Mouse (Mus musculus) gastrocnemius, adult 18-20 months (tissue): Measurements from ENCODE around the gene Ermap. TPM values are rescaled to one million over a fixed set of nuclear protein-coding genes. Genes with fewer than 3 reads are reported as not detected.

Experiments used
- DNase-seq: peaks from one replicate; pipeline ENCODE4 v3.0.0; 2021; ENCODE audit warnings: low spot score
- total RNA-seq, 2 experiments: library from RNA; stranded (reverse); gene quantifications; 2 replicates each; pipeline ENCODE4 v1.2.3; 2021

The Ermap gene
- total RNA-seq, 2 experiments from 2014 or later = not detected

DNA sequence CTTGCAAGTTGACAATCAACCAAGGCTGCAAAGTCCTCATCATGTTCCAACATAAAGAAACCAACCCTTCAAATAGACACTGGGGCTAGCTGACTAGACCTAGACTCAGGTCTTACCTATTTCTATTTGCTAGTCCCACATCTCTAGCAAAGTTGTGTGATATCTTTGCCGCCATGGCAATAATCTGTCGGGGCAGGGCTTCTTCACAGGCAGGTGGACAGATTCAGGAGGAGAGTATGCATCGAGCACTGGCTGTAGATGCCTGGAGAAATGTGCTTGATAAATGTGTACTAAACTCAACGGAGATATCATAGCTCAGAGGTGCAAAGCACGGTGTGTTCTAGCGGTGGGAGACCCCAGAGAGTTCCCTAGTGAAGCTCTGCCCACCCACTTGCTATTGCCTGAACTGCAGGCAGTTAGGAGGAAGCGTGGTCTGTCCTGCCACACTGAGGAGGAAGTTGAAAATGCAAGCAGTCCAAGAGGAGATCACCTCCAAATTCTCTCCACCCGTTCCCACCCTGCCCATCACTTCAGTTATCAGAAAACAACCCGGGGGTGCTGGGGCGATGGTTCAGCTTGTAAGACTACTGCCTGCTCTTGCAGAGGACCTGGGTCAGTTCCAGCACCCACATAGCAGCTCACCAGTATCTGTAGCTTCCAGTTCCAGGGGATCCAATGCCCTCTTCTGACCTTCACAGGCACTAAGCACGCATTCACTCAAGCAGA is 1.6 kb downstream of the Ermap start:
- DNase-seq = no peak

DNA sequence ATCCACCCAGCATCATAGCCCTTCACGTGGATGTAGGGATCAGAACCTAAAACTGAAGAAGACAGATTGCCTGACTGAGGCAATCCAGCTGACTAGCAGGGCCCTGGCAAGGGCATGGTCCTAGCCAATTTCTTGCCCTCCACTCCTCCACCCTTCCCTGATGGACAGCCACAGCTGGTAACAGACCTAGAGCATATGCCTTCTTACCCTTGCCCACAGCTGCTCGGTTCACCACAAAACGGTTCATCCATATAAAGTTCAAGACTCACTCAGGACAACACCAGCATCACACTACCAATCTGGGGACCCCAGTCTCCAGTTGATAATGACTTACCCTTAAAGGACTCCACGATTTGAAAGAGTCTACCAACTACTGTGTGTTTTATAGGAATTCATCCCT is 4.0 kb downstream of the Ermap start:
- no peak for DNase-seq

DNA sequence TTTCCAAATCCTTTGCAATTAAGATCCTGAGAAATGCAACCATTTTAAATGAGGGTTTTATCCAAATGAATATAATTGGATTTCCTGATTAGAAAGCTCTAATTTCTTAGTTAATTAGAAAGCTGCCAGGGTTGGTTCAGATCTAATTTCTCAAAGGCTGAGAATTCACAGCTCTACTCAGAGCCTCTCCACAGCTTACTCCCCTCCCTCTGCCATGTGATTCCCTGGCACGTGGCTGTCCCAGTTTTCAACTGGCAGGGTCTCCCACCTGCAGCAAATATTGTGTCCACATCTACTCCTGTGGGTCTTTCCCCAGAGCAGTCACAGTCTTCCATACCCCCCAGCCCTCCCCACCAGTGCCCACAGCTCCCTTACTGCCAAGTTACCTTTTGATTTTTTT is 6.3 kb downstream of the Ermap start:
- no peak for DNase-seq

DNA sequence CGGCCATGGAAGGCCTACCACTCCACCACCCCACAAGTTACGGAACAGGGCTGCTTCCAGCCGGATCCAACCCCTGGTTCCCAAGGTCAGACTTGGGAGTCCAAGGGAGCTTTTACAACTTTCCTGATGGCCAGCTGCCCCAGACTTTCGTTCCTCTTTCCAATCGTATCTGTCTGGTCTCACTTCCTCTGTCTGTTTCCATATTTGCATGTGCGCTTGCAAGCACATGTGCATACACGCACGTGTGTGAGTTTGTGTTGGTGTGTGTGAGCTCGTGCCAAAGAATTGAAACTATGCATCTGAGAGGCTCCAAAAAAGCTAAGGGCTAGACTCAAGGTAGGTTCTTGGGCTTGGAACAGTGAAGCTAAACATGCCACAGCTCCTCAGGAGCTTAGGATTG is 8.4 kb downstream of the Ermap start:
- DNase-seq = no peak

DNA sequence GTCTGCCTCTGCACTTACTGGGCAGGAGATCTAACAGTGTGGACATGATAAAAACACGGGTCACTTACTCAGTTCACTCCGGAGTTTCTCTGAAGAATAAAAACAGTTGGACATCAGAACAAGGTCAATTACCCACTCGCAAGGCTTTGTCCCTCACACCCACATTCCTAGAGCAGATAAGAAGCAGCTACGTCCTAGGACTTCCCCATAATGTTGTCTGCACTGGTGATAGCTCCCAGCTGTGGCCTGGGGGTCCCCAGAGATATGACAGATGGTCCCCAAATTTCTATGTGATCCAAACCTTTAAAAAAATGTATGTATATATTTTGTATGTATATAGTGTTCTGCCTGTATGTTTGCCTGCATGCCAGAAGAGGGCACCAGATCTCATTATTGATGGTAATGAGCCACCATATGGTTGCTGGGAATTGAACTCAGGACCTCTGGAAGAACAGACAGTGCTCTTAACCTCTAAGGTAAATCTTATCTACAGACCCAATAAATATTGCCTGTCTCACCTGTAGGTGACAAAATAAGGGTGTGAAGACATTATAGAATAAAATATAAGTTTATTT is 9.6 kb downstream of the Ermap start:
- DNase-seq = no peak

DNA sequence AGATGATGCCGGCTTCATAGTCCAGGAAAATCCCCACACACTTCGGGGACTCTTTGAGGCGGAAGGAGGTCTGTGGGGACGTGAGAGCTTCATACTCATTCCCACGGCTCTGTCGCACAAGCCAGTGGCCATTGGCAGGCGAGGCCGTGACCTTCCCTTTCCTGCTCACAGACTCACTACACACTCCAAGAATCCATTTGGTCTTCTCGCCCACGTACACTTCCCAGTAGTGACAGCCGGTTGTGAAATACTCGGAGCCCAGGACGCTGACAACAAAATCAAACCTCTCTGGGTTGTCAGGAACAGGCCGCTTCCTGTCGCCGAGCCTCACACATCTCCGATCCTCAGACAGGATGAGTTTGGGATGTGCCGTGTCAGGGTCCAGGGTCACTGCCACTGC is 11.5 kb downstream of the Ermap start:
- DNase-seq = no peak

DNA sequence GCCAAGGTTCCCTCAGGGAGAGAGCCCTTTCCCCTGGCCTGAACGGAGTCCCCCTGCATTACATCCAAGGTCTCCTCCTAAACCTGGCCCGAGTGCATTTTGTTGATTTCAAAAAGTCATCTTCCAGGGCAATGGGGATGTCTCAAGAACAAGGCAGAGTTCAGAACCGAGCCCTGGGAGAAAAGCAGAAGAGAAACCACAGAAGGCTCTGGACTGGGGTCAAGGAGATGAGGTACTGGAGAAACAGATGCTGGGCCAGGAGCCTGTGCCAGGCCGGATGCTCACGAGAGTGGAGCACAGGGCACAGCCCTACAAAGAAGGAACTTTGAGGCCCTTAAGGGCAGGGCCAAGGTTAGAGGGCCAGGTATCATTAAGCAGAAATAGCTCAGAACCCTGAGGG is 12.1 kb downstream of the Ermap start:
- no peak for DNase-seq

DNA sequence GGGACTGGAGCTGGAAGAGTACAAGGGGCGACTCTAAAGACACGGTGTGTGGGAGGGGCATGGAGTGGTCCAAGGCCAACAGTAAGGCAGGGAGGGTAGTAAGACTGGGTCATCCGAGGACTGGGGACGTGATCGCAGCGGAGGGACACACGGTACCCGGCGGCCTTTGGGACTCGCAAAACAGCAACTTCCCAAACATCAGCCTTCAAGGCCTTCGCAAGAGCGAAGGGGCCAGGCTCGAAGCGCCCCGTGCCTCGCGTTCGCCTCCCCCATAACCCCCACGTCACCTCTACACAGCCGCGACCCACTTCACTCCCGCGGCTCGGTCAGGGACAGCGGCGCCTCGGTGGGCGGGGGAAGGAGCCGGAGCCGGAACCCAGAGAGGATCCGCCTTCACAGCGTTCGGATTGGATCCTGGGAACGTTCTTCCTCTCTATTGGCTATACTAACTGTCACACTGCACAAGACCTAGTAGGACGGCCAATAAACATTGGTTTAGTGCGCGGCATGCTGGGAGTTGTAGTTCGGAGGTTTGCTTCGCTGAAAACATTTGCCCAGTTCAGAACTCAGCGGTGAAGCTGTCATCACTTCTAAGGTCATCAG is 15.9 kb downstream of the Ermap start, which contains the start of gene Zfp691:
Gene Zfp691, minus strand, starts transcription at position 345 of the 603 bp plus-strand sequence.
- DNase-seq = peak; percentile 98

DNA sequence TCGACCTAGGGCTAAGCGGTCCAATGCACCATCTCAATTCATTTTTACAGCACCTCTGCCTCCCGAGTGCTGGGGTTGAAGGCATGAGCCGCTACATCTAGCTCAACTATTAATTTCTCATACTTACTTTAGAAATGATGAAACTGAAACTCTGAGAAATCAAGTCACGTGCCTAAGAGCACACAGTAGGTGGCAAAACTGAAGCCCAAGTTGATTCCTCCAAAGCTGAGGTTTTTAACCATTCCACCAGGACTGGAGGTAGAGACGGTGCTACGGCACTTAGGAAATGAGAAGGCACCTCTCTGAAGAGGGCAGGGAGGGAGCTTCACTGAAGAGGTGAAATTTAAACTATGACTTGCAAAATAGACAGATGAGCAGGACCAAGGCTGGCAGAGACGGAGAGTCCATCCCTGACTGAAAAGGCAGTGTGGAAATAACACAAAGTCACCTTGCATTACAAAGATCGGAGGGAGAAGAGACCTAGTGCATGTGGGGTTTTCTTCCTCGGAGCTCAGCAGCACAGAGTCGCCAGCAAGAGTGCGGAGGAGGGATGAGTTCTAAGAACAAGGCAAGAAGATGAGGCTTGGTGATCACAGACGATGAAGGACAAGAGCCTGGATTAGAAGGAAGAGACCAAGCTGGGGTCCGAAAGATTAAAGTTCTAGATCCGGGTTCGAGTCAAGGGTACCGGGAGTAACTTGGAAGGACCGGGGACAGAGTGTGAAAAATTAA is 16.7 kb downstream of the Ermap start:
- DNase-seq = no peak

DNA sequence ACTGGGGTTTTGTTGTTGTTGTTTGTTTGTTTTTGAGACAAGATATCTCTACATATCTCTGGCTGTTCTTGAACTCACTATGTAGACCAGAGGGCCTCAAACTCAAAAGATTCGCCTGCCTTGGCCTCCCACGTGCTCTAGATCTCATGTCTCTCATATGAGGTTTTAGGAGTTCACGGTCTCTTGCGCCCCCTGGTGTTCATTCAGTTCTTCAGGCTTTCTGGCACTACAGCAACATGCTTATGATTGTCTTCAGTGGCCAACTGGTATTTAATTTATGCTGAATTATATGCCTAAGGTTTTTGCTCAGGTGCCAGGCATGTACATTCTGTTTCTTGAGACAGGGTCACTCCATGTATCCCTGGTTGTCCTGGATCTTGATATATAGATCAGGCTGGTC is 22.1 kb downstream of the Ermap start:
- DNase-seq = peak; percentile 85

DNA sequence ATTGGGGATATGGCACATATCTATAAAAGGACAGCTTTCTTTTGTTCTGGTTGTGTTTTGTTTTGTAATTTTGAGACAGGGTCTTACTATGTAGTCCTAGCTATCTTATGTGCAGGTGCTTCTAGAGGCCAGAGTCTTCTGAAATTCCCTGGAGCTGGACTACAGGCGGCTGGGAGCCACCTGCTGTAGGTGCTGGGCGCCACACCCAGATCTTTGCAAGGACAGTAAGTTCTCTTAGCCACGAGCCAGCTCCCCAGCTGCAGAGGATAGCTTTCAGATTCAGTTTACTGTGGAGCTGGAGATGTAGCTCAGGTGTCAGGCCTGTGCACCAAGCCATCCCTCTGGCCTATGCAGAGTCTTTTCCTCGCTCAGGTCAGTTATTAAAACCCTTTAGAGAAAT is 22.7 kb downstream of the Ermap start:
- no peak for DNase-seq

DNA sequence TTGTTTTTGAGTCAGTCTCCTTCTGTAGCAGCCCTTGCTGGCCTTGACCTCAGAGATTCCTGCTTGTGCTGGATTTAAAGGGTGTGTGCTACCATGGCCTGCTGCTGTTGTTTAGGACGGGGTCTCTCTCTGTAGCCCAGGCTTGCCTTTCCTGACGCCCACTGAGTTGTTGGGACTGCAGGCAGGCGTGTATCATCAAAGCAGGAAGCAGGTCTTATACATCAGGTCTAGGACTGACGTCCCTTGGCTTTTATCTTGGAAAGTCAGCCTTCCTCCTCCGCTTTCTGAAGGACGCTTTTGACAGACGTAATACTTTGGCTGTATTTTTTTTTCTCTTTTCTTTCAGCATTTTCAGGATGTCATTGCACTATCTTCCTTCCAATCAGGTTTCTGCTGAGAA is 23.9 kb downstream of the Ermap start:
- no peak for DNase-seq

DNA sequence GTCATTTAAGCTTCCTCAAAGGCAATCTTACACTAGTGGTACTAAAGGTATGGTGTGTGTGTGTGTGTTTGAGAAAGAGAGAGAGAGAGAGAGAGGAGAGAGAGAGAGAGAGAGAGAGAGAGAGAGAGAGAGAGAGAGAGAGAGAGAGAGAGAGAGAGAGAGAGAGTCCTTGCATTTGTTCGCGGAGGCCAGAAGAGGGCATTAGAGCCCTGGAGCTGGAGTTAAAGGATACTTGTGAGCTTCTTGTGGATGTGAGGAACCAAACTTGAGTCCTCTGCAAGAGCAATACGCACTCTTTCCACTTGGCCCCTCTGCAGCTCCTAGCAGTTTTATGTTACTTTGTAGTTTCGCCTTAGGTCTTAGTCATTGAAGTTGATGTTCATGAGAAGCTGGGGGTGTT is 26.8 kb downstream of the Ermap start:
- DNase-seq = no peak

DNA sequence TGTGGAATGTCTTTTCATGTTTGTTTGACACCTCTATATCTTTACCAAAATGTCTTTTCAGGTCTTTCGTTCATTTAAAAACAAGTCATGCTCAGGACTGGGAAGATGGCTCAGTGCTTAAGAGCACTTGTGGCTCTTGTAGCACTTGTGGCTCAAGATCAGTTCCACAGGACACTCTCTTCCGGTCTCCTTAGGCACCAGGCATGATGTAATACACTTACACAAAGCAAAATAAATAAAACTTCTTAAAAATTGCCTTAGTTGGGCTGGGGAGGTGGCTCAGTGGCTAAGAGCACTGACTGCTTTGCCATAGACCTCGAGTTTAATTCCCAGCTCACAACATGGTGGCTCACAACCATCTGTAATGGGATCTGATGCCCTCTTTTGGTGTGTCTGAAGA is 28.5 kb downstream of the Ermap start:
- no peak for DNase-seq

DNA sequence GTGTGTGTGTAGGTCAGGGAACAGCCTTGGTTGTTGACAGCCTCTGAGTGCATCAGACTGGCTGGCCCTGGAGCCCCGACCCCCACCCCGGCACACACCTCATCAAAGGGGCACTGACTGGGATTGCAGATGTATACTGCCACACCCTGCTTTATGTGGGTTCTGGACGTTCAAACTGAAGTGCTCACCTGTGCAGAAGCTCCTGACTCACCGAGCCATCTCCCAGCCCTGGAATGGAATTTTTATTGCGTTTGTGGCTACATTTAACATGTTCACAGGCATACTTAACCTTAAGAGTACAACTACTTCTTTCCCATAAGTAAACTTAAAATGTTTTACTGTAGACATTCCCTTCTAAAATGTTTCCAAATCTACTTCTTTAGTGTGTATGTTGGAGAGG is 31.9 kb downstream of the Ermap start:
- DNase-seq = no peak

DNA sequence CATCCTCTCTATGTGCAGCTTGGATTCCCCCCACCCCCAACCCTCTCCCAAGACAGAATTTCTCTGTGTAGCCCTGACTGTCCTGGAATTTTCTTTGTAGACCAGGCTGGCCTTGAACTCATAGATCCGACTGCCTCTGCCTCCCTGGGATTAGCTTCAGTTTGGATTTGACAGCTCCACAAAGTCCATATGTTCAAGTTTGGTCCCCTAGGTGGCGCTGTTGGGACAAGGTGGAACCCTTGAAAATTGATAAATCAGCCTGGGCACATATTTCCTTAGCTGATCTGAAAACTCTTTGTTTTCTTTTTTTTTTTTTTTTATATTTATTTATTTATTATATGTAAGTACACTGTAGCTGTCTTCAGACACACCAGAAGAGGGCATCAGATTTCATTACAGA is 32.6 kb downstream of the Ermap start:
- peak; percentile 59 for DNase-seq

DNA sequence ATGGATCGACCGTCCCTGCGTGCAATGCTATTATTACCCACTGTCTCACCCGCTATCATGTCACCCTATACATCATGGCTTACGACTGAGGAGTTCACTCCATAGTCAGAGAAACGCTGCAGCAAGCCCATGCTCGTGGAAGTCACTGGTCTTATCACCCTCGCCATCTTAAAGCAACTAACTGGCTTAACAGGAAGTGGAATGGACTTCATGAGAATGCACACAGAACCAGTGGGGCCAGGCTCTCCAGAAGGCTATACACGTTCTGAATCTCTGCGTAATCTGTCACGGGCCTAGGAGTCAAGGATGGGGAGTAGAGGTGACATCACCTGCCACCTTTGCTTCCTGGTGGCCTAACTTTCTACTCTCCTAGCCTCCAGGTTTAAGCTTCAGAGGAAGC is 41.1 kb downstream of the Ermap start:
- DNase-seq = no peak

DNA sequence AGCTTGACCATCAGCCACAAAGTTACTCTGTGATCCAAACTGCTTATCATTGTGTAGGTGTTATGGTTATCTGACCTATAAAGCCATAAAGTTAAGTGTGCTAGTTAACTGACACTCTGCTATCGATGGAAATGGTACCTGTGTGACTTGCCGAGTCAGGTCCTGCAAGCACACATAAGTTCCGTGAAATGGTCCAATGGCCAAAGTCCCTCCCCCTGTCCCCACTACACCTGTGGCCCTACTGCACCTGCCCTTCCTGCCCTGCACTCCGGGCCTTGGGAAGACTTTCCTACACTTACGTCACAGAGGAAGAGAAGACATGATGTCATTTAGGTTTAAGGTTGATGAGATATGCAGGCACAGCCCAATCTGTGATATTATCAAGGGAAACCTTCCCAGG is 42.5 kb downstream of the Ermap start:
- DNase-seq = no peak

DNA sequence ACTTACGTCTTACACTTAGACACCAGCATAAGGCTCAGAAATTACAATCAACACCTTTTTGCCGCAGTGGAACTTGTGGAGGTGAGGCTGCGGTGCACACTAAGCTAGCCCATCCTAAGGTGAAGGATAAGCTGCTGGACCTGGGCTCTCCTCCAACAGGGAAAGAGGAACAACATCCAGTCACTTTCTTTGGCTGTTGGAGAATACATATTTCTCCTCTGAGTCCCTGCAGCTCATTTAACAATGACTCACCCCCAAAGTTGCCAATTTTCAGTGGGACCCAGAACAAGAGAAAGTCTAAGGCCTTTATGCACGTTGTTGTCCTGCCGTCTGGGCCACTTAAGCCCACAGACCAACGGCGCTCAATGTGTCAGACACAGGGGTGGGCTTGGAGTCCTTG is 43.0 kb downstream of the Ermap start:
- peak; percentile 15 for DNase-seq

DNA sequence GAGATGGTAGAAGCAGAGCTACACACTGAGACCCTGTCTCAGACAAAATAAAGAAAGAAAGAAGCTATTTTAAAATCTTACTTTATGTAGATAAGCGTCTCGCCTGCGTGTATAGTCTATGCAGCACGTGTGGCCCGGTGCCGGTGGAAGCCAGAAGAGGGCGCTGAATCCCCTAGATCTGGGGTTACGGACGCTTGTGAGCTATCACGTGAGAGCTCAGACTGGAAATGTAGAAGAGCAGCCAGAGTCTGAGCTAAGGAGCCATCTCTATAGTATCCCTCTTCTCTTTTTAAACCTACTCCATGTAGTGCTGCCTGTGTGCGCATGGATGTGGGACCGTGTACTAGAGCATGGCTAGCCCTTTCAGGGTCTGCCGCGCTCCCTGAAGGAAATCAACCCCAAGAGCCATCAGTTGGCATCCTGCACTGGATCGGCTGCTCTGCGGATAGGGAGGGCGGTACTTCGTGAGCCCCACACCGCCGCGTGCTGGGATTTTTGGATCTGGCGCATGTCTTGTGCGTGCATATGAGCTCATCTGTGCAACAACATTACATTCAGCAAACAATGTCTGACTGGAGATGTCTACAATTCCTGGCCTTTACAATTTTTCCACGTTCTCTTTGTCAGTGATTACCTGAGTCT is 47.5 kb downstream of the Ermap start:
- peak; percentile 33 for DNase-seq

DNA sequence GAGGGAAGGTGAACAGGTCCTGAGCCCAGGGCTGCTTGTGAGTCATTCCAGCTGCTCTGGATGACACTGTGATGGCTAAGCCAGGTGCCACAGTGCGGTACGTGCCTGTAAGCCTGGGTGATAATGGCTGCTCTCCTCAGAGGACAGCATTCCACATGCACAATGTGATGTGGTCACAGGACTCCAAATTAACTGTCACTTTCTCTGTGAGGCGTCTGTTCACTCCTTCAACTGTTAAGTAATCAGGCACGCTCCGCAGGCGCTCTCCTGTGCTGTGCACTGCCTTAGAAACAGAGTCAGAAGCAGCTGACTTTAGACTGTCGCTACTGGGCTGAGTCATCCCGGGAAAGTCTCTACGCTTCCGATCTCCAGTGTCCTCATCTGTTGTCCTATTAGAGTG is 48.6 kb downstream of the Ermap start:
- no peak for DNase-seq

DNA sequence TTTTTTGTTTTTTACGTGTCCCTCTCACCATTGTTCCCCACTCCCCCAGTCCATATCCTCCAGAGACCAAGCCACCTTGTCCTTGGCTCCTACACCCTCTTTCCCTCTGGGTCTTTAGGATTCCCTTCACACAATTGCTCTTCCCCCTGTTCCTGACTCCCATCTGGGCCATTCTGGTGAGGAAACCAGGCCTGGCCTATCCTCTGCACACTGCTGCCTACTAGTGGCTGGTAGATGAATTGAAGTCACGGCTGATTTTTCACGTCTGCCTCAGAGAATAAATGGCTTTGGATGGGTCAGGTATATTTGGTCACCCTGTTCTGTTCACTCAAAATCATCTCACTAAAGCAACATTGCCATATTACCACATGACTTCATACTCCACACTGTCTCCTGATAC is 49.7 kb downstream of the Ermap start:
- peak; percentile 39 for DNase-seq
